Mouse (Mus musculus): ENCODE data around the gene Sox6.

- no peak for TF ChIP-seq EP300 (IDR thresholded peaks at IDR 0.05; ENCODE audit: insufficient read depth, low read depth, low read length)
- no peak for TF ChIP-seq POLR2A (IDR thresholded peaks at IDR 0.05; ENCODE audit: insufficient read depth, low read depth, low read length)
- no peak for TF ChIP-seq CTCF (IDR thresholded peaks at IDR 0.05)
Measured at GRCm38 (mm10) chr7:115550197-115550804, 488.3 kb downstream of the Sox6 start.
